11 mouse cellular contexts compared by ENCODE assay signal in genomic region chr17:86906601-86907000, GRCm38 (mm10). TPM values are rescaled to one million over a fixed set of nuclear protein-coding genes. Genes with fewer than 3 reads are reported as not detected.
DNase-seq lines count a peak whose midpoint lies in the region; ATAC-seq and TF ChIP-seq lines count a peak whose summit lies in the region.
"Had no signal": no experiment of that assay in that cellular context is flagged by ENCODE, and none has a peak within 500 bp of the region (broad histone marks: within the 10 kb centered on the region; RNA-seq: fewer than 3 reads in every experiment).

No protein-coding gene starts in this region.

- H3K79me2 ChIP-seq in liver, adult 2 months (ENCODE audit: control insufficient read depth, insufficient read depth, low read length) = no peaks in the 10 kb centered on the region
- no peaks in the 10 kb centered on the region for H3K79me2 ChIP-seq in CH12.LX (replicated peaks; ENCODE audit: control insufficient read depth, extremely low read depth, insufficient read depth, poor library complexity, severe bottlenecking)

- no peak overlapping the region for H3K4me2 ChIP-seq in liver, embryonic 12.5 days
- peak overlapping the region; percentile 12; the same call in 1 of the 2 replicates for H3K4me2 ChIP-seq in CH12.LX (ENCODE audit: insufficient read depth, low read depth, poor library complexity, severe bottlenecking)
- H3K4me2 ChIP-seq in embryonic facial prominence, embryonic 11.5 days (ENCODE audit: low read depth, low read length) = no peak overlapping the region
- H3K4me2 ChIP-seq: lung, embryonic 15.5 days had no signal

- no peaks in the 10 kb centered on the region for H3K9me3 ChIP-seq in liver, embryonic 12.5 days (replicated peaks)
- H3K9me3 ChIP-seq in CH12.LX (replicated peaks; ENCODE audit: low read length) (no peaks in the 10 kb centered on the region), E14TG2a.4 (ENCODE audit: low read length) (no peaks in the 10 kb centered on the region)
- no peaks in the 10 kb centered on the region for H3K9me3 ChIP-seq in embryonic facial prominence, embryonic 11.5 days (replicated peaks; ENCODE audit: control insufficient read depth, low read length)
- H3K9me3 ChIP-seq: lung, embryonic 15.5 days had no signal

- H3K36me3 ChIP-seq in liver, adult 2 months (ENCODE audit: control insufficient read depth, insufficient read depth, low read length) = no peaks in the 10 kb centered on the region
- no peaks in the 10 kb centered on the region for H3K36me3 ChIP-seq in liver, embryonic 12.5 days
- H3K36me3 ChIP-seq in CH12.LX (replicated peaks in 1 of 2; ENCODE audit: control insufficient read depth in 1 of 2, insufficient read depth in 1 of 2, low read length in 1 of 2) (no peaks in the 10 kb centered on the region), E14TG2a.4 (ENCODE audit: insufficient read depth, low read length) (no peaks in the 10 kb centered on the region)
- no peaks in the 10 kb centered on the region for H3K36me3 ChIP-seq in embryonic facial prominence, embryonic 11.5 days (replicated peaks; ENCODE audit: control insufficient read depth, insufficient read depth, low read depth, low read length)
- H3K36me3 ChIP-seq: lung, embryonic 15.5 days had no signal

- no peak for DNase-seq in liver, adult 2 months (ENCODE audit: extremely low read depth, low read depth, low spot score)
- peak; percentile 29 for DNase-seq in CH12.LX (ENCODE audit: extremely low read depth)
- peak; percentile 18 for DNase-seq in embryonic facial prominence, embryonic 11.5 days (ENCODE audit: low spot score)
- no peak for DNase-seq in gastrocnemius, postnatal 25 days

- no peak for ATAC-seq in liver, embryonic 12.5 days
- ATAC-seq in embryonic facial prominence, embryonic 11.5 days (replicated peaks; ENCODE audit: insufficient number of reproducible peaks, low FRiP score, low TSS enrichment, low read depth) = no peak
- no peak for ATAC-seq in erythroid progenitor cell, adult 5-6 weeks (replicated peaks; ENCODE audit: low FRiP score, poor library complexity, severe bottlenecking)

- H3K27ac ChIP-seq in liver, adult 2 months (replicated peaks; ENCODE audit: insufficient read depth, low read depth, low read length) = no peak overlapping the region
- no peak overlapping the region for H3K27ac ChIP-seq in liver, embryonic 12.5 days
- no peak overlapping the region for H3K27ac ChIP-seq in CH12.LX (ENCODE audit: insufficient read depth, low read depth)
- H3K27ac ChIP-seq in embryonic facial prominence, embryonic 11.5 days (replicated peaks; ENCODE audit: low read depth, low read length) = no peak overlapping the region

- TF ChIP-seq POLR2A in liver, adult 2 months (IDR thresholded peaks at IDR 0.05; ENCODE audit: extremely low read depth, insufficient read depth, low read length) = no peak
- TF ChIP-seq POLR2A in CH12.LX (IDR thresholded peaks at IDR 0.05; ENCODE audit: low read depth, low read length) = no peak

- no peaks in the 10 kb centered on the region for H3K27me3 ChIP-seq in liver, adult 2 months (ENCODE audit: control insufficient read depth, insufficient read depth, low read length)
- peaks cover 8% of the 10 kb centered on the region; the same call in 1 of the 2 replicates for H3K27me3 ChIP-seq in liver, embryonic 12.5 days (replicated peaks)
- no peaks in the 10 kb centered on the region for H3K27me3 ChIP-seq in CH12.LX (replicated peaks)
- H3K27me3 ChIP-seq in E14TG2a.4 (ENCODE audit: insufficient read depth, low read length) = no peaks in the 10 kb centered on the region; the same call in 1 of the 2 replicates
- no peaks in the 10 kb centered on the region for H3K27me3 ChIP-seq in embryonic facial prominence, embryonic 11.5 days (ENCODE audit: control insufficient read depth, insufficient read depth, low read length)
- H3K27me3 ChIP-seq: lung, embryonic 15.5 days had no signal

- dilution Hi-C loops in CH12.LX (cut with MboI; ENCODE audit: extremely low pct_ligation_motif_present, extremely low pct_unique_long_range_greater_than_20kb, low sequenced_read_pairs) = no loop called here

- peaks cover 17% of the 10 kb centered on the region for H3K4me1 ChIP-seq in liver, adult 2 months (ENCODE audit: control insufficient read depth, insufficient read depth, low read length)
- H3K4me1 ChIP-seq in liver, embryonic 12.5 days = peaks cover 9% of the 10 kb centered on the region; the same call in 1 of the 2 replicates
- H3K4me1 ChIP-seq in CH12.LX (ENCODE audit: control insufficient read depth in 1 of 2, insufficient read depth in 2 of 2) (peaks cover 7 to 28% of the 10 kb centered on the region in 2 experiments), E14TG2a.4 (replicated peaks; ENCODE audit: low read depth, low read length) (0 out of 2 replicates have a peak, but pooled peaks cover under 1% of the 10 kb centered on the region)
- no peaks in the 10 kb centered on the region for H3K4me1 ChIP-seq in embryonic facial prominence, embryonic 11.5 days (ENCODE audit: control insufficient read depth, insufficient read depth, low read length)

- in situ Hi-C loops in CH12.LX (cut with MboI; ENCODE audit: low pct_ligation_motif_present, low pct_unique_long_range_greater_than_20kb, low sequenced_read_pairs) = loop anchor here (5.0 to 25.0 kb wide), 3 partner anchors 424 to 742 kb away; partner anchors contain the start of gene Prkce

- no peak; the same call in 1 of the 2 replicates for TF ChIP-seq RAD21 in CH12.LX (IDR thresholded peaks at IDR 0.05; ENCODE audit: low read depth, low read length)

- TF ChIP-seq EP300 in CH12.LX (IDR thresholded peaks at IDR 0.05; ENCODE audit: low read length) = no peak

- no peak overlapping the region for H3K9ac ChIP-seq in liver, adult 2 months (ENCODE audit: low read depth, low read length)
- H3K9ac ChIP-seq in liver, embryonic 12.5 days = no peak overlapping the region
- H3K9ac ChIP-seq in CH12.LX (ENCODE audit: insufficient read depth, low read depth) = no peak overlapping the region
- no peak overlapping the region for H3K9ac ChIP-seq in embryonic facial prominence, embryonic 11.5 days (replicated peaks; ENCODE audit: low read length)
- H3K9ac ChIP-seq: hindbrain, embryonic 14.5 days had no signal

- 33% methylated on average over 6 of the region's 6 CpGs for WGBS in liver, adult 2 months
- WGBS in liver, embryonic 12.5 days (ENCODE audit: insufficient replicate concordance) = 26% methylated on average over 6 of the region's 6 CpGs
- 27% methylated on average over 6 of the region's 6 CpGs for WGBS in embryonic facial prominence, embryonic 11.5 days

- TF ChIP-seq CTCF in liver, adult 2 months (IDR thresholded peaks at IDR 0.05; ENCODE audit: low read depth, low read length) = 0 out of 2 replicates have a peak, but pooled peaks have one; percentile 16
- TF ChIP-seq CTCF in CH12.LX (conservative IDR thresholded peaks at IDR 0.05 in 1 of 2, IDR thresholded peaks at IDR 0.05 in 1 of 2; ENCODE audit: low read depth in 2 of 2, low read length in 2 of 2) = peak in 1 of 2 experiments; percentile 50; a peak in 2 of 4 replicates
- TF ChIP-seq CTCF in E14TG2a.4 (conservative IDR thresholded peaks at IDR 0.05; ENCODE audit: low read length) = peak; percentile 39

- H3K4me3 ChIP-seq in liver, adult 2 months (ENCODE audit: insufficient read depth, low read depth, low read length) = no peak overlapping the region
- no peak overlapping the region for H3K4me3 ChIP-seq in liver, embryonic 12.5 days
- H3K4me3 ChIP-seq in CH12.LX (replicated peaks in 1 of 3; ENCODE audit: low read depth in 2 of 3, low read length in 2 of 3, poor library complexity in 1 of 3) = no peak overlapping the region
- H3K4me3 ChIP-seq in E14TG2a.4 (replicated peaks; ENCODE audit: low read length) = no peak overlapping the region
- no peak overlapping the region for H3K4me3 ChIP-seq in embryonic facial prominence, embryonic 11.5 days (ENCODE audit: low read depth, low read length)
- H3K4me3 ChIP-seq: lung, embryonic 15.5 days had no signal

TF ChIP-seq in CH12.LX, 34 proteins besides CTCF, POLR2A, EP300 and RAD21 (continues in another document):
- TF ChIP-seq POLR2AphosphoS2 (IDR thresholded peaks at IDR 0.05; ENCODE audit: low read depth, low read length) (no peak), MAZ (IDR thresholded peaks at IDR 0.05; ENCODE audit: low read depth, low read length) (no peak)

RNA-seq across cellular contexts. Expression of gene Tmem247, which starts 10.5 kb away (rescaled TPM):
- not detected in 2 replicates for total RNA-seq in liver, adult 2 months (2014; rRNA removed)
- polyA plus RNA-seq in liver, adult 2 months (2012; rRNA removed) = not detected in 2 replicates
- not detected in 2 replicates for polyA plus RNA-seq in liver, embryonic 12.5 days (2016; fragmentation: Nextera tagmentation; extraction: Ambion mirVana)
- total RNA-seq in CH12.LX (2012; rRNA removed) (not detected in 2 replicates), CH12.LX (2014; rRNA removed) (not detected in 2 replicates)
- not detected in 2 replicates for polyA plus RNA-seq in CH12.LX (2012; ENCODE audit: insufficient read length, low read depth)
- polyA plus RNA-seq in embryonic facial prominence, embryonic 11.5 days (2014; fragmentation: Nextera tagmentation; extraction: Ambion mirVana) = not detected in 2 replicates
- total RNA-seq in erythroid progenitor cell, adult 5-6 weeks (2015; ENCODE audit: low replicate concordance) = not detected in 2 replicates
- not detected in 2 replicates for total RNA-seq in erythroid progenitor cell, adult 5-6 weeks (2017; ENCODE audit: low replicate concordance)
- total RNA-seq in gastrocnemius, postnatal 25 days (2021) = not detected
- total RNA-seq: granulocyte monocyte progenitor cell, adult 5-6 weeks; left cerebral cortex, adult 8-10 months had no signal
- polyA plus RNA-seq: hindbrain, embryonic 14.5 days; lung, embryonic 15.5 days had no signal

RNA-seq across cellular contexts. Expression of gene Atp6v1e2, which starts 41.1 kb away (rescaled TPM):
- not detected in 2 replicates for total RNA-seq in liver, adult 2 months (2014; rRNA removed)
- not detected in 2 replicates for polyA plus RNA-seq in liver, adult 2 months (2012; rRNA removed)
- polyA plus RNA-seq in liver, embryonic 12.5 days (2016; fragmentation: Nextera tagmentation; extraction: Ambion mirVana) = not detected in 2 replicates
- total RNA-seq in CH12.LX (2012; rRNA removed) (not detected in 2 replicates), CH12.LX (2014; rRNA removed) (not detected in 2 replicates)
- polyA plus RNA-seq in CH12.LX (2012; ENCODE audit: insufficient read length, low read depth) = not detected in 2 replicates
- polyA plus RNA-seq in embryonic facial prominence, embryonic 11.5 days (2014; fragmentation: Nextera tagmentation; extraction: Ambion mirVana) = not detected in 2 replicates
- total RNA-seq in erythroid progenitor cell, adult 5-6 weeks (2015; ENCODE audit: low replicate concordance) = not detected in 2 replicates
- total RNA-seq in erythroid progenitor cell, adult 5-6 weeks (2017; ENCODE audit: low replicate concordance) = not detected in 2 replicates
- total RNA-seq in gastrocnemius, postnatal 25 days (2021) = not detected
- total RNA-seq: granulocyte monocyte progenitor cell, adult 5-6 weeks; left cerebral cortex, adult 8-10 months had no signal
- polyA plus RNA-seq: hindbrain, embryonic 14.5 days; lung, embryonic 15.5 days had no signal

RNA-seq across cellular contexts. Expression of gene Rhoq, which starts 56.3 kb away (rescaled TPM):
- 5.2 and 5.7 TPM in 2 replicates for total RNA-seq in liver, adult 2 months (2014; rRNA removed)
- polyA plus RNA-seq in liver, adult 2 months (2012; rRNA removed) = 3.2 and 4.1 TPM in 2 replicates
- 2.7 and 3.6 TPM in 2 replicates for polyA plus RNA-seq in liver, embryonic 12.5 days (2016; fragmentation: Nextera tagmentation; extraction: Ambion mirVana)
- total RNA-seq in CH12.LX (2012; rRNA removed) (10.7 and 18.8 TPM in 2 replicates), CH12.LX (2014; rRNA removed) (23.2 and 23.9 TPM in 2 replicates)
- polyA plus RNA-seq in CH12.LX (2012; ENCODE audit: insufficient read length, low read depth) = 22.5 and 24.4 TPM in 2 replicates
- polyA plus RNA-seq in embryonic facial prominence, embryonic 11.5 days (2014; fragmentation: Nextera tagmentation; extraction: Ambion mirVana) = 17.2 and 20.7 TPM in 2 replicates
- 4.7 and 10.9 TPM in 2 replicates for total RNA-seq in erythroid progenitor cell, adult 5-6 weeks (2015; ENCODE audit: low replicate concordance)
- 2.9 and 4.0 TPM in 2 replicates for total RNA-seq in erythroid progenitor cell, adult 5-6 weeks (2017; ENCODE audit: low replicate concordance)
- 100 to 1,000 TPM; 197 to 201 TPM for total RNA-seq in gastrocnemius, postnatal 25 days (2021)

Comparison
In these comparisons a context has a peak if more than half of its experiments do, and no peak if none do; other contexts are left out.
1. DNase-seq: peak in CH12.LX (single experiment) and embryonic facial prominence, embryonic 11.5 days (single experiment); none in liver, adult 2 months (single experiment) and gastrocnemius, postnatal 25 days (single experiment).
2. RNA of gene Rhoq, which starts 56.3 kb away (total RNA-seq): 197 to 201 TPM in gastrocnemius, postnatal 25 days; 10.7 to 23.9 TPM in CH12.LX, 2.9 to 10.9 TPM in erythroid progenitor cell, adult 5-6 weeks and 5.2 to 5.7 TPM in liver, adult 2 months; every median in the first group is over 4 times any median in the second.